16 mouse cellular contexts compared by ENCODE assay signal in genomic region chr15:32042589-32042988, GRCm38 (mm10).
DNase-seq lines count a peak whose midpoint lies in the region; ATAC-seq lines count a peak whose summit lies in the region.
"Had no signal": no experiment of that assay in that cellular context is flagged by ENCODE, and none has a peak within 500 bp of the region (broad histone marks: within the 10 kb centered on the region; RNA-seq: fewer than 3 reads in every experiment).

No protein-coding gene starts in this region.

- no peak overlapping the region for H3K4me2 ChIP-seq in midbrain, embryonic 16.5 days (ENCODE audit: low read length)
- H3K4me2 ChIP-seq: forebrain, embryonic 15.5 days; liver, embryonic 12.5 days had no signal

- peak; percentile 40 for DNase-seq in cerebellum, adult 9-10 months
- no peak for DNase-seq in cerebellum, postnatal 14 days
- DNase-seq in kidney, postnatal 14 days, result peak; percentile 27
- no peak for DNase-seq in kidney, postnatal 25 days
- DNase-seq in urinary bladder, postnatal 14 days (ENCODE audit: low spot score), result peak; percentile 36
- DNase-seq in urinary bladder, postnatal 25 days (ENCODE audit: low spot score), result no peak
- DNase-seq in thymus, postnatal 10 days (ENCODE audit: low spot score in 2 of 2), result no peak
- DNase-seq: cerebellum, adult 11 months; layer of hippocampus, adult 9-11 months; spleen, adult 18-20 months; thymus, postnatal 36 days had no signal

- H3K4me1 ChIP-seq in midbrain, embryonic 16.5 days (ENCODE audit: control insufficient read depth, insufficient read depth, low read length), result no peaks in the 10 kb centered on the region
- H3K4me1 ChIP-seq: forebrain, embryonic 15.5 days; liver, embryonic 12.5 days; megakaryocyte, embryonic 14.5 days had no signal

- ATAC-seq in midbrain, embryonic 16.5 days, result no peak
- ATAC-seq: forebrain, embryonic 15.5 days; liver, embryonic 12.5 days had no signal

- no peaks in the 10 kb centered on the region for H3K9me3 ChIP-seq in midbrain, embryonic 16.5 days (replicated peaks; ENCODE audit: control insufficient read depth, low read length, poor library complexity, severe bottlenecking)
- H3K9me3 ChIP-seq: forebrain, embryonic 15.5 days; liver, embryonic 12.5 days had no signal

- H3K9ac ChIP-seq in midbrain, embryonic 16.5 days (ENCODE audit: low read depth, low read length), result no peak overlapping the region
- H3K9ac ChIP-seq: forebrain, embryonic 15.5 days; liver, embryonic 12.5 days had no signal

- no peak overlapping the region for H3K27ac ChIP-seq in midbrain, embryonic 16.5 days (ENCODE audit: low read length)
- H3K27ac ChIP-seq: forebrain, embryonic 15.5 days; liver, embryonic 12.5 days had no signal

- no peak overlapping the region for H3K4me3 ChIP-seq in midbrain, embryonic 16.5 days (ENCODE audit: low read depth, low read length)
- H3K4me3 ChIP-seq: forebrain, embryonic 15.5 days; liver, embryonic 12.5 days; megakaryocyte, embryonic 14.5 days had no signal

- no peaks in the 10 kb centered on the region for H3K36me3 ChIP-seq in midbrain, embryonic 16.5 days (ENCODE audit: control insufficient read depth, insufficient read depth, low read length)
- H3K36me3 ChIP-seq: forebrain, embryonic 15.5 days; liver, embryonic 12.5 days had no signal

- no peaks in the 10 kb centered on the region for H3K27me3 ChIP-seq in midbrain, embryonic 16.5 days (ENCODE audit: control insufficient read depth, insufficient read depth, low read depth, low read length)
- H3K27me3 ChIP-seq: CH12.LX; forebrain, embryonic 15.5 days; liver, embryonic 12.5 days; megakaryocyte, embryonic 14.5 days had no signal

- WGBS in midbrain, embryonic 16.5 days, result 76% methylated on average over 1 of the region's 1 CpGs

Comparison
In these comparisons a context has a peak if more than half of its experiments do, and no peak if none do; other contexts are left out.
1. DNase-seq: peak in cerebellum, adult 9-10 months (single experiment), kidney, postnatal 14 days (single experiment) and urinary bladder, postnatal 14 days (single experiment); none in cerebellum, postnatal 14 days (0 of 2), kidney, postnatal 25 days (0 of 2), urinary bladder, postnatal 25 days (single experiment) and thymus, postnatal 10 days (0 of 2).